Mouse (Mus musculus) cerebellum, adult 11-12 months (tissue): Measurements from ENCODE around the gene Miga2.

ENCODE experiments used
- DNase-seq: peaks from one replicate; pipeline ENCODE4 v3.0.0; 2022

Gene Miga2

GRCm38 (mm10) chr2:30363773-30364650 lies at the start of gene Miga2:
Miga2 (plus strand) TSS chr2:30364233.
- peak; percentile 99 for DNase-seq

- DNase-seq: no peak
Measured at GRCm38 (mm10) chr2:30316136-30316535, 47.9 kb upstream of the Miga2 start.

- no peak for DNase-seq
Measured at GRCm38 (mm10) chr2:30316955-30317354, 47.1 kb upstream of the Miga2 start.

GRCm38 (mm10) chr2:30319260-30319659 lies 44.8 kb upstream of the Miga2 start:
- no peak for DNase-seq

- no peak for DNase-seq
Measured at GRCm38 (mm10) chr2:30323111-30323510, 40.9 kb upstream of the Miga2 start.

- no peak for DNase-seq
Measured at GRCm38 (mm10) chr2:30325296-30325695, 38.7 kb upstream of the Miga2 start.

- peak; percentile 56 for DNase-seq
Measured at GRCm38 (mm10) chr2:30327276-30327675, 36.8 kb upstream of the Miga2 start.

GRCm38 (mm10) chr2:30328791-30329190 lies 35.2 kb upstream of the Miga2 start:
- no peak for DNase-seq

GRCm38 (mm10) chr2:30335324-30335723 lies 28.7 kb upstream of the Miga2 start:
- DNase-seq: no peak

GRCm38 (mm10) chr2:30336174-30336915 lies 27.7 kb upstream of the Miga2 start:
- peak; percentile 59 for DNase-seq

GRCm38 (mm10) chr2:30337179-30337578 lies 26.9 kb upstream of the Miga2 start:
- peak; percentile 52 for DNase-seq

- DNase-seq: no peak
Measured at GRCm38 (mm10) chr2:30342061-30342460, 22.0 kb upstream of the Miga2 start.

GRCm38 (mm10) chr2:30342544-30342943 lies 21.5 kb upstream of the Miga2 start:
- peak; percentile 78 for DNase-seq

- DNase-seq: peak; percentile 74
Measured at GRCm38 (mm10) chr2:30343601-30344137, 20.4 kb upstream of the Miga2 start.

- no peak for DNase-seq
Measured at GRCm38 (mm10) chr2:30345971-30346676, 17.9 kb upstream of the Miga2 start.

- DNase-seq: no peak
Measured at GRCm38 (mm10) chr2:30349196-30349595, 14.8 kb upstream of the Miga2 start.

GRCm38 (mm10) chr2:30351149-30351548 lies 12.9 kb upstream of the Miga2 start:
- DNase-seq: no peak

- peak; percentile 87 for DNase-seq
Measured at GRCm38 (mm10) chr2:30355861-30356260, 8.2 kb upstream of the Miga2 start.

GRCm38 (mm10) chr2:30356266-30356665 lies 7.8 kb upstream of the Miga2 start:
- no peak for DNase-seq

- DNase-seq: no peak
Measured at GRCm38 (mm10) chr2:30356906-30357305, 7.1 kb upstream of the Miga2 start.

GRCm38 (mm10) chr2:30357552-30358510 lies 6.2 kb upstream of the Miga2 start:
- DNase-seq: peak; percentile 75
